Mouse (Mus musculus) layer of hippocampus, adult 18-20 months (tissue): ENCODE results near the gene Rangrf. TPM values are rescaled to one million over a fixed set of nuclear protein-coding genes. Genes with fewer than 3 reads are reported as not detected.
"Not testable (repeated sequence)": the region's sequence is repeated elsewhere in the genome, so short reads cannot be mapped to it uniquely, and the experiment has no call there.

Source experiments
- DNase-seq, 2 experiments: peaks; one replicate each; pipeline ENCODE4 v3.0.0; 2022; ENCODE audit warnings: low spot score in 2 of 2
- total RNA-seq, 2 experiments: library from RNA; stranded (reverse); gene quantifications; 2 replicates each; pipeline ENCODE4 v1.2.3; 2021

Rangrf gene
- total RNA-seq, 2 experiments from 2014 or later = 16.9 to 19.4 TPM

GRCm38 (mm10) chr11:68980919-68981318, 5.9 kb upstream of the Rangrf start:
- DNase-seq = no peak

- no peak for DNase-seq
Observed at GRCm38 (mm10) chr11:68979320-68979733, 4.3 kb upstream of the Rangrf start.

GRCm38 (mm10) chr11:68975601-68976000, 616 bp upstream of the Rangrf start:
- DNase-seq = no peak

GRCm38 (mm10) chr11:68974059-68974450, 930 bp downstream of the Rangrf start:
- DNase-seq = no peak

- DNase-seq = peak; percentile 71 to 82
Observed at GRCm38 (mm10) chr11:68973250-68974058, 1.5 kb downstream of the Rangrf start.

- no peak for DNase-seq
Observed at GRCm38 (mm10) chr11:68970232-68970631, 4.8 kb downstream of the Rangrf start.

GRCm38 (mm10) chr11:68968752-68969151, 6.2 kb downstream of the Rangrf start:
- no peak for DNase-seq

- peak; percentile 88 to 94 for DNase-seq
Observed at GRCm38 (mm10) chr11:68967337-68968282, 7.4 kb downstream of the Rangrf start, which contains the start of gene Slc25a35. Gene Slc25a35 (plus strand): TSS chr11:68968131.

- DNase-seq = no peak
Observed at GRCm38 (mm10) chr11:68966554-68966953, 8.4 kb downstream of the Rangrf start.

GRCm38 (mm10) chr11:68965845-68966244, 9.1 kb downstream of the Rangrf start:
- peak in 1 of 2 experiments; percentile 70 for DNase-seq

GRCm38 (mm10) chr11:68965050-68965449, 9.9 kb downstream of the Rangrf start:
- no peak for DNase-seq

- DNase-seq = no peak
Observed at GRCm38 (mm10) chr11:68963405-68963804, 11.6 kb downstream of the Rangrf start.

GRCm38 (mm10) chr11:68962159-68962558, 12.8 kb downstream of the Rangrf start:
- not testable (repeated sequence) for DNase-seq

GRCm38 (mm10) chr11:68961596-68961995, 13.4 kb downstream of the Rangrf start:
- no peak for DNase-seq

- no peak for DNase-seq
Observed at GRCm38 (mm10) chr11:68957971-68958370, 17.0 kb downstream of the Rangrf start.

- DNase-seq = no peak
Observed at GRCm38 (mm10) chr11:68957308-68957707, 17.7 kb downstream of the Rangrf start, which contains the start of gene Arhgef15. Gene Arhgef15 (minus strand): TSS chr11:68957480.

- DNase-seq = no peak
Observed at GRCm38 (mm10) chr11:68956697-68957096, 18.3 kb downstream of the Rangrf start.

GRCm38 (mm10) chr11:68956107-68956506, 18.9 kb downstream of the Rangrf start:
- DNase-seq = no peak

- no peak for DNase-seq
Observed at GRCm38 (mm10) chr11:68955473-68955872, 19.5 kb downstream of the Rangrf start.

GRCm38 (mm10) chr11:68954408-68954807, 20.6 kb downstream of the Rangrf start:
- no peak for DNase-seq

- no peak for DNase-seq
Observed at GRCm38 (mm10) chr11:68953903-68954302, 21.1 kb downstream of the Rangrf start.

- DNase-seq = no peak
Observed at GRCm38 (mm10) chr11:68947542-68947993, 27.4 kb downstream of the Rangrf start.
